Mouse (Mus musculus) CH12.LX (cell line): ENCODE data around the gene Dis3l. TPM values are rescaled to one million over a fixed set of nuclear protein-coding genes. Genes with fewer than 3 reads are reported as not detected.
A peak's percentile ranks its signal among the peaks of the same experiment; 100 is the strongest.

Experiments
- DNase-seq: peaks from one replicate; pipeline ENCODE4 v3.0.0-alpha.2; 2013; ENCODE audit errors: extremely low read depth
- H3K27ac ChIP-seq: 2 replicates; pipeline ENCODE4 v1.5.1; 2012; ENCODE audit warnings: low read depth, mild to moderate bottlenecking, control low read depth, moderate library complexity; ENCODE audit not compliant: insufficient read depth
- H3K27me3 ChIP-seq: replicated peaks from 2 replicates; pipeline ENCODE3; 2012; ENCODE audit warnings: inconsistent platforms
- H3K36me3 ChIP-seq, 2 experiments: replicated peaks in 1 of 2; 2 replicates each; pipeline versions ENCODE3 to v1.6.1; 2012; ENCODE audit warnings: inconsistent platforms in 1 of 2, low read length in 1 of 2, mild to moderate bottlenecking in 1 of 2, mixed read lengths in 1 of 2, moderate library complexity in 1 of 2; ENCODE audit not compliant: control insufficient read depth in 1 of 2, insufficient read depth in 1 of 2
- H3K4me1 ChIP-seq, 2 experiments: 2 replicates each; pipeline ENCODE4 v1.6.1; 2012; ENCODE audit warnings: inconsistent platforms in 1 of 2, moderate library complexity in 1 of 2; ENCODE audit not compliant: insufficient read depth in 2 of 2, control insufficient read depth in 1 of 2
- H3K4me2 ChIP-seq: 2 replicates; pipeline ENCODE4 v1.6.1; 2012; ENCODE audit warnings: low read depth, mild to moderate bottlenecking, control low read depth; ENCODE audit not compliant: poor library complexity, insufficient read depth, severe bottlenecking
- H3K4me3 ChIP-seq, 3 experiments: fragments of 150-350 bp in 1 of 3; sonication (generic) in 1 of 3; replicated peaks in 1 of 3; 2 replicates each; pipeline versions ENCODE3 to v1.5.1; 2011 to 2012; ENCODE audit warnings: low read depth in 2 of 3, low read length in 2 of 3, mild to moderate bottlenecking in 2 of 3, moderate library complexity in 2 of 3, control low read depth in 1 of 3, improper control_type of control experiment in 1 of 3, inconsistent platforms in 1 of 3, mixed read lengths in 1 of 3; ENCODE audit not compliant: poor library complexity in 1 of 3
- H3K79me2 ChIP-seq: replicated peaks from 2 replicates; pipeline ENCODE4 v1.6.1; 2012; ENCODE audit warnings: mild to moderate bottlenecking, moderate library complexity; ENCODE audit not compliant: control insufficient read depth, poor library complexity, insufficient read depth, severe bottlenecking; ENCODE audit errors: extremely low read depth
- H3K9ac ChIP-seq: 2 replicates; pipeline ENCODE4 v1.6.1; 2012; ENCODE audit warnings: low read depth, mild to moderate bottlenecking, control low read depth, moderate library complexity; ENCODE audit not compliant: insufficient read depth
- H3K9me3 ChIP-seq: replicated peaks from 2 replicates; pipeline ENCODE3; 2012; ENCODE audit warnings: low read length, inconsistent platforms, mixed read lengths
- BHLHE40 ChIP-seq: IDR thresholded peaks from 2 replicates; pipeline ENCODE4 v1.6.1; 2011; ENCODE audit warnings: mild to moderate bottlenecking, low read depth, low read length, improper control_type of control experiment
- CHD2 ChIP-seq: IDR thresholded peaks from 2 replicates; pipeline ENCODE4 v1.6.1; 2011; ENCODE audit warnings: low read length, improper control_type of control experiment
- MXI1 ChIP-seq: IDR thresholded peaks from 2 replicates; pipeline ENCODE4 v1.6.1; 2011; ENCODE audit warnings: mild to moderate bottlenecking, low read depth, low read length, improper control_type of control experiment
- RCOR1 ChIP-seq: conservative IDR thresholded peaks from 2 replicates; pipeline ENCODE4 v1.6.1; 2012; ENCODE audit warnings: low read depth, mild to moderate bottlenecking, inconsistent platforms, low read length, improper control_type of control experiment
- USF1 ChIP-seq: IDR thresholded peaks from 2 replicates; pipeline ENCODE4 v1.6.1; 2014; ENCODE audit warnings: low read depth, mild to moderate bottlenecking, inconsistent platforms, low read length, improper control_type of control experiment
- USF2 ChIP-seq: conservative IDR thresholded peaks from 2 replicates; pipeline ENCODE4 v1.6.1; 2011; ENCODE audit warnings: low read depth, low read length, improper control_type of control experiment
- ZNF384 ChIP-seq: IDR thresholded peaks from 2 replicates; pipeline ENCODE4 v1.6.1; 2012; ENCODE audit warnings: low read depth, low read length, improper control_type of control experiment, inconsistent platforms
- dilution Hi-C: fragments of 300-500 bp; cut with MboI; formaldehyde crosslinking; loops from 2 replicates; pipeline ENCODE4 v1.14.3; 2020; ENCODE audit warnings: low sequenced_read_pairs; ENCODE audit not compliant: extremely low pct_unique_long_range_greater_than_20kb, extremely low pct_ligation_motif_present
- in situ Hi-C: fragments of 300-500 bp; cut with MboI; formaldehyde crosslinking; loops from 3 replicates; pipeline ENCODE4 v1.14.3; 2019; ENCODE audit warnings: low sequenced_read_pairs, low pct_ligation_motif_present, low pct_unique_long_range_greater_than_20kb, mixed read lengths
- polyA plus RNA-seq: library from polyadenylated mRNA; unstranded; fragments of >175 nt; gene quantifications from 2 replicates; pipeline ENCODE4 v1.2.1, GENCODE M21; 2012; ENCODE audit warnings: low read depth; ENCODE audit not compliant: insufficient read length
- total RNA-seq, 2 experiments: library from RNA; depleted of rRNA; stranded (reverse); fragments of 300-350 nt in 1 of 2; fragments of >200 nt in 1 of 2; gene quantifications; 2 replicates each; pipeline ENCODE4 v1.2.3; 2012 to 2014

Dis3l gene
- total and polyA plus RNA-seq, 3 experiments = 6.6 to 9.6 (median 8.8) TPM

DNA sequence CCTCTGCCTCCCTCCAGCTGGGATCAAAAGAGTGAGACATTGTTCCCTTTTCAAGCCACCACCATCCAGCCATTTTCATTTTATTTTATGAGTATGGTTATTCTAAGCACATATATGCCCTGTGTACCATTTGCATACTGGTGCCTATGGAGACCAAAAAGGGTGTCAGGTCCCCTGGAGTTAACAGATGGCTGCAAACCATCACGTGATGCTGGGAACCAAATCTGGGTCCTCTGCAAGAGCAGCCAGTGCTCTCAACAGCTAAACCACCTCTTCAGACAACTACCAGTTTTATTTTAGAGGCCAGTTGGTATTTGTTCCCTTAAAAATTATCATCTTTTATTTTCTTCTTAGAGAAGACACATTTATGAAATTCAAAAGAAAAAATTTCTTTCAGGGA lies 76.3 kb downstream of the Dis3l start:
- no peaks in the 10 kb centered on the region for H3K4me1 ChIP-seq
- H3K79me2 ChIP-seq = no peaks in the 10 kb centered on the region
- in situ Hi-C loops = no loop called here
- DNase-seq = no peak
- H3K4me2 ChIP-seq = no peak overlapping the region
- H3K9me3 ChIP-seq = peaks cover 4% of the 10 kb centered on the region
- H3K36me3 ChIP-seq = no peaks in the 10 kb centered on the region
- no peaks in the 10 kb centered on the region for H3K27me3 ChIP-seq
- dilution Hi-C loops = no loop called here
- TF ChIP-seq USF1 (peak; percentile 33), ZNF384 (no peak), BHLHE40 (0 out of 2 replicates have a peak, but pooled peaks have one; percentile 13), USF2 (peak; percentile 12; the same call in 1 of the 2 replicates)
- H3K27ac ChIP-seq = no peak overlapping the region
- H3K9ac ChIP-seq = no peak overlapping the region
- H3K4me3 ChIP-seq = no peak overlapping the region

GRCm38 (mm10) chr9:64261023-64261422 lies 80.1 kb downstream of the Dis3l start:
- no peak overlapping the region for H3K4me2 ChIP-seq
- no peaks in the 10 kb centered on the region for H3K4me1 ChIP-seq
- no peak overlapping the region for H3K9ac ChIP-seq
- H3K79me2 ChIP-seq = no peaks in the 10 kb centered on the region
- dilution Hi-C loops (no loop called here), in situ Hi-C loops (no loop called here)
- no peak overlapping the region for H3K27ac ChIP-seq
- TF ChIP-seq USF2 = no peak
- no peak for DNase-seq
- H3K36me3 ChIP-seq = no peaks in the 10 kb centered on the region
- no peak overlapping the region for H3K4me3 ChIP-seq
- peaks cover 4% of the 10 kb centered on the region for H3K9me3 ChIP-seq
- H3K27me3 ChIP-seq = no peaks in the 10 kb centered on the region

DNA sequence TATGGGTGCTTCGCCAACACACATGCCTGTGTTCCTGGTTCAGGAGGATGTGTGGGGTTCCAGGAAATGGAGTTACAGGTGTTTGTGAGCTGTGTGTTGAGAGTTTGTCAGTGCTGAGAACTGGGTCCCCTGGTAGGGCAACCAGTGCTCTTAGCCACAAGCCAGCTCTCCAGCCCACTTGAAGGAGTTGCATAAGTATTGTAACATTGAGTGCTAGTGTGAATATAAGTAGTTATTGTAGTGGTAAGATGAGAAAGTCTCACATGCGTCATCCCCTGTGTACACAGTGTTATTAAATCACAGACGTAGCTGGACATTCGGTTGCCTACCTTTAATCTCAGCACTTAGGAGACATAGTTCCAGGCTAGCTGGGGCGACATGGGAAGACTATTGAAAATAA lies 81.2 kb downstream of the Dis3l start:
- in situ Hi-C loops = loop anchor here (10.0 kb wide), 1 partner anchor 65 kb away; no protein-coding TSS in a partner anchor

More for the DNA sequence above, 81.2 kb downstream of the Dis3l start:
- Histone ChIP-seq H3K9ac (no peak overlapping the region), H3K9me3 (peaks cover 4% of the 10 kb centered on the region), H3K4me3 (no peak overlapping the region), H3K4me1 (peaks cover 0 to 8% of the 10 kb centered on the region in 2 experiments; a peak in 1 of 4 replicates)
- no peak for DNase-seq
- dilution Hi-C loops = no loop called here
- TF ChIP-seq RCOR1 = no peak
- no peak for TF ChIP-seq CHD2
- TF ChIP-seq MXI1 = no peak
- no peak for TF ChIP-seq USF2
- TF ChIP-seq, all 38 proteins: peak for 0
- H3K4me2 ChIP-seq = no peak overlapping the region
- H3K79me2 ChIP-seq = no peaks in the 10 kb centered on the region
- H3K36me3 ChIP-seq = no peaks in the 10 kb centered on the region
- no peaks in the 10 kb centered on the region for H3K27me3 ChIP-seq
- H3K27ac ChIP-seq = no peak overlapping the region

Other genes starting within 250 kb of the Dis3l start
- gene Lctl, start 224.1 kb downstream of the Dis3l start, total RNA-seq (2012; rRNA removed) = 0.38 and 0.55 TPM in 2 replicates
- not detected in 2 replicates for gene Lctl, start 224.1 kb downstream of the Dis3l start, total RNA-seq (2014; rRNA removed)
- 0.21 TPM in 1 of 2 replicates, not detected in the other for gene Lctl, start 224.1 kb downstream of the Dis3l start, polyA plus RNA-seq
- gene Zwilch, start 168.2 kb downstream of the Dis3l start, total RNA-seq (2012; rRNA removed) = 49.3 and 59.6 TPM in 2 replicates
- 74.1 and 92.0 TPM in 2 replicates for gene Zwilch, start 168.2 kb downstream of the Dis3l start, total RNA-seq (2014; rRNA removed)
- 72.8 and 82.9 TPM in 2 replicates for gene Zwilch, start 168.2 kb downstream of the Dis3l start, polyA plus RNA-seq
- gene Rpl4, start 167.9 kb downstream of the Dis3l start, total RNA-seq (2012; rRNA removed) = 1,886 and 1,956 TPM in 2 replicates
- 1,996 and 2,178 TPM in 2 replicates for gene Rpl4, start 167.9 kb downstream of the Dis3l start, total RNA-seq (2014; rRNA removed)
- 3,885 and 4,069 TPM in 2 replicates for gene Rpl4, start 167.9 kb downstream of the Dis3l start, polyA plus RNA-seq
- gene Snapc5, start 162.0 kb downstream of the Dis3l start, total RNA-seq (2012; rRNA removed) = 16.7 and 21.3 TPM in 2 replicates
- 34.3 and 38.2 TPM in 2 replicates for gene Snapc5, start 162.0 kb downstream of the Dis3l start, total RNA-seq (2014; rRNA removed)
- 24.9 and 33.3 TPM in 2 replicates for gene Snapc5, start 162.0 kb downstream of the Dis3l start, polyA plus RNA-seq
- 0.55 and 0.59 TPM in 2 replicates for gene Uchl4, start 106.1 kb downstream of the Dis3l start, total RNA-seq (2012; rRNA removed)
- 8.2 and 11.0 TPM in 2 replicates for gene Uchl4, start 106.1 kb downstream of the Dis3l start, total RNA-seq (2014; rRNA removed)
- gene Uchl4, start 106.1 kb downstream of the Dis3l start, polyA plus RNA-seq = 16.8 and 21.0 TPM in 2 replicates
- gene Map2k1, start 87.7 kb downstream of the Dis3l start, total RNA-seq (2012; rRNA removed) = 53.0 and 74.0 TPM in 2 replicates
- 118 and 122 TPM in 2 replicates for gene Map2k1, start 87.7 kb downstream of the Dis3l start, total RNA-seq (2014; rRNA removed)
- 54.9 and 56.3 TPM in 2 replicates for gene Map2k1, start 87.7 kb downstream of the Dis3l start, polyA plus RNA-seq
- gene Tipin, start 59.7 kb downstream of the Dis3l start, total RNA-seq (2012; rRNA removed) = 179 and 248 TPM in 2 replicates
- gene Tipin, start 59.7 kb downstream of the Dis3l start, total RNA-seq (2014; rRNA removed) = 443 and 624 TPM in 2 replicates
- gene Tipin, start 59.7 kb downstream of the Dis3l start, polyA plus RNA-seq = 204 and 235 TPM in 2 replicates
- gene Megf11, start 44.3 kb upstream of the Dis3l start, total RNA-seq (2012; rRNA removed) = 0.04 TPM in 2 replicates
- not detected in 2 replicates for gene Megf11, start 44.3 kb upstream of the Dis3l start, total RNA-seq (2014; rRNA removed)
- 0.19 and 0.59 TPM in 2 replicates for gene Megf11, start 44.3 kb upstream of the Dis3l start, polyA plus RNA-seq